8 mouse cellular contexts compared by ENCODE assay signal in the genomic region with DNA sequence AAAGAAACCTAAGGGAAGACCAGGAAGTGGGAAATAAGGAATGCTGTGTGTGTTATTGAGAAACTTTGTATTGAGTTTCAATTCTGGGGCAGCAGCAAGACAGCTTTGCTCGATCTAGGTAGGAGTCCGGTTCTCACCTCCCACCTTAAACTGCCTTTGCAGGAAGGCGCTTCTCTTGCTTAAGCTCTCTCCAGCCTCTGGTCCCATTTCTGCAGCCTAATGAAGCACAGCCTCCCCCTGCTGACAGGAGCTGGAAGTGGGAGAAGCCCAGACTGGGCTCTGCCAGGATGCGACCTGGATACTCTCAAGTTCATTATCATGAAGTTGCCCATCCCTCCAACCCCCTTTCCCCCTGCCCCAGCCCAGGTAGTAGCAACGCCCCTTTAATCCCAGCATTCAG. TPM values are rescaled to one million over a fixed set of nuclear protein-coding genes. Genes with fewer than 3 reads are reported as not detected.
DNase-seq lines count a peak whose midpoint lies in the region.

No protein-coding gene starts in this region.

- intact Hi-C loops in gastrocnemius, postnatal 14 days (cut with DNase I; ENCODE audit: low total_unique reads), result loop anchor here (2.0 kb wide), 1 partner anchor 71 kb away; no protein-coding TSS in a partner anchor

- DNase-seq in urinary bladder, postnatal 14 days (ENCODE audit: low spot score), result peak; percentile 59
- no peak for DNase-seq in urinary bladder, postnatal 10 days (ENCODE audit: low spot score)
- DNase-seq in embryo, embryonic 10 days (ENCODE audit: low spot score), result peak; percentile 79
- peak; percentile 55 for DNase-seq in gastrocnemius, postnatal 14 days
- peak; percentile 69 for DNase-seq in layer of hippocampus, adult 9-11 months
- DNase-seq in lung, postnatal 4 days, result peak; percentile 50 to 66
- DNase-seq in right cerebral cortex, postnatal 4 days, result peak; percentile 73
- DNase-seq in thymus, postnatal 10 days (ENCODE audit: low spot score in 2 of 2), result no peak

RNA-seq across cellular contexts. Expression of a gene that starts 1.6 kb away (rescaled TPM):
- under 1 TPM; 0.47 to 0.82 TPM for total RNA-seq in gastrocnemius, postnatal 14 days (2021)

Comparison
In these comparisons a context has a peak if more than half of its experiments do, and no peak if none do; other contexts are left out.
1. DNase-seq: peak in urinary bladder, postnatal 14 days (single experiment), embryo, embryonic 10 days (single experiment), gastrocnemius, postnatal 14 days (single experiment), layer of hippocampus, adult 9-11 months (single experiment), lung, postnatal 4 days (2 of 2) and right cerebral cortex, postnatal 4 days (single experiment); none in urinary bladder, postnatal 10 days (single experiment) and thymus, postnatal 10 days (0 of 2).